Mouse (Mus musculus) forebrain, embryonic 14.5 days (tissue): ENCODE measurements around the gene Rhog. TPM values are rescaled to one million over a fixed set of nuclear protein-coding genes. Genes with fewer than 3 reads are reported as not detected.

ENCODE experiments used
- ATAC-seq: fragments of 200-750 bp; cut with Nextera tagmentation; 2 replicates; pipeline ENCODE4 v1.8.0; 2017; ENCODE audit warnings: mild to moderate bottlenecking, moderate library complexity
- DNase-seq: peaks from one replicate; pipeline ENCODE4 v3.0.0-alpha.2; 2015; ENCODE audit warnings: low spot score
- H3K27ac ChIP-seq: fragments of 300-500 bp; sonication (generic); 2 replicates; pipeline ENCODE4 v1.5.1; 2014; ENCODE audit warnings: low read depth, mild to moderate bottlenecking, control low read depth, low read length, moderate library complexity
- H3K27me3 ChIP-seq: fragments of 300-500 bp; sonication (generic); replicated peaks from 2 replicates; pipeline ENCODE4 v1.6.1; 2014; ENCODE audit warnings: low read length, control low read depth, mixed read lengths; ENCODE audit not compliant: control insufficient read depth, insufficient read depth
- H3K36me3 ChIP-seq: fragments of 300-500 bp; sonication (generic); 2 replicates; pipeline ENCODE4 v1.6.1; 2014; ENCODE audit warnings: low read length, control low read depth; ENCODE audit not compliant: control insufficient read depth, insufficient read depth
- H3K4me1 ChIP-seq: fragments of 300-500 bp; sonication (generic); 2 replicates; pipeline ENCODE4 v1.6.1; 2014; ENCODE audit warnings: antibody characterized with exemption, low read length, control low read depth; ENCODE audit not compliant: control insufficient read depth, insufficient read depth
- H3K4me2 ChIP-seq: fragments of 300-500 bp; sonication (generic); 2 replicates; pipeline ENCODE4 v1.6.1; 2014; ENCODE audit warnings: mild to moderate bottlenecking, control low read depth, low read length
- H3K4me3 ChIP-seq: fragments of 300-500 bp; sonication (generic); 2 replicates; pipeline ENCODE4 v1.5.1; 2014; ENCODE audit warnings: low read depth, low read length, control low read depth
- H3K9ac ChIP-seq: fragments of 300-500 bp; sonication (generic); 2 replicates; pipeline ENCODE4 v1.6.1; 2014; ENCODE audit warnings: mild to moderate bottlenecking, low read length, control low read depth, moderate library complexity
- H3K9me3 ChIP-seq: fragments of 300-500 bp; sonication (generic); replicated peaks from 2 replicates; pipeline ENCODE4 v1.6.1; 2016; ENCODE audit warnings: low read length, control low read depth, mixed read lengths; ENCODE audit not compliant: control insufficient read depth
- WGBS: fragments of 180-500 bp; shearing (Covaris S2); extraction: QIAGEN DNeasy Blood & Tissue Kit; methylation state at CpG from one replicate; pipeline ENCODE4 v1.1.7; 2014; 5-methylcytosine and 5-hydroxymethylcytosine counted together
- polyA plus RNA-seq: library from polyadenylated mRNA; unstranded; fragments of >200 nt; fragmentation: Nextera tagmentation; extraction: Ambion mirVana; gene quantifications from 2 replicates; pipeline ENCODE4 v1.2.1, GENCODE M21; 2014

The Rhog gene
- 22.0 and 24.8 TPM in 2 replicates for polyA plus RNA-seq

GRCm38 (mm10) chr7:102255954-102256353 lies at the start of gene Rhog:
Rhog (minus strand) TSS chr7:102256054.
- Histone ChIP-seq H3K27ac (no peak within 1 kb of the TSS), H3K4me2 (no peak within 1 kb of the TSS), H3K4me1 (no peaks in the 10 kb centered on the region; the same call in 1 of the 2 replicates), H3K36me3 (no peaks in the 10 kb centered on the region), H3K9me3 (no peaks in the 10 kb centered on the region), H3K4me3 (no peak within 1 kb of the TSS), H3K9ac (no peak within 1 kb of the TSS), H3K27me3 (no peaks in the 10 kb centered on the region)
- ATAC-seq (no peak), DNase-seq (no peak)
- WGBS, result 80% methylated on average over 3 of the region's 3 CpGs

GRCm38 (mm10) chr7:102305596-102305995 lies 49.7 kb upstream of the Rhog start:
- Histone ChIP-seq H3K4me1 (no peaks in the 10 kb centered on the region), H3K27me3 (no peaks in the 10 kb centered on the region), H3K9ac (no peak overlapping the region), H3K4me2 (no peak overlapping the region), H3K27ac (no peak overlapping the region), H3K9me3 (no peaks in the 10 kb centered on the region), H3K36me3 (no peaks in the 10 kb centered on the region), H3K4me3 (no peak overlapping the region)
- ATAC-seq (no peak), DNase-seq (no peak)
- WGBS, result 90% methylated on average over 2 of the region's 2 CpGs

GRCm38 (mm10) chr7:102302471-102302870 lies 46.6 kb upstream of the Rhog start:
- DNase-seq, result no peak
- no peak for ATAC-seq
- no peak overlapping the region for H3K4me2 ChIP-seq
- H3K27ac ChIP-seq, result no peak overlapping the region
- no peak overlapping the region for H3K4me3 ChIP-seq
- 92% methylated on average over 4 of the region's 4 CpGs for WGBS
- H3K36me3 ChIP-seq, result no peaks in the 10 kb centered on the region
- H3K9ac ChIP-seq, result no peak overlapping the region
- H3K27me3 ChIP-seq, result no peaks in the 10 kb centered on the region
- H3K4me1 ChIP-seq, result no peaks in the 10 kb centered on the region
- H3K9me3 ChIP-seq, result no peaks in the 10 kb centered on the region

- no peaks in the 10 kb centered on the region for H3K36me3 ChIP-seq
- WGBS, result 72% methylated on average over 1 of the region's 1 CpGs
- H3K9ac ChIP-seq, result no peak overlapping the region
- no peaks in the 10 kb centered on the region for H3K9me3 ChIP-seq
- ATAC-seq, result no peak
- no peaks in the 10 kb centered on the region for H3K4me1 ChIP-seq
- H3K4me2 ChIP-seq, result no peak overlapping the region
- H3K27ac ChIP-seq, result no peak overlapping the region
- no peak for DNase-seq
- H3K27me3 ChIP-seq, result no peaks in the 10 kb centered on the region
- no peak overlapping the region for H3K4me3 ChIP-seq
Observed at GRCm38 (mm10) chr7:102300761-102301160, 44.9 kb upstream of the Rhog start.

GRCm38 (mm10) chr7:102293234-102293633 lies 37.4 kb upstream of the Rhog start:
- no peaks in the 10 kb centered on the region for H3K27me3 ChIP-seq
- DNase-seq (no peak), ATAC-seq (no peak)
- no peaks in the 10 kb centered on the region for H3K36me3 ChIP-seq
- H3K4me2 ChIP-seq, result no peak overlapping the region
- no peak overlapping the region for H3K9ac ChIP-seq
- no peak overlapping the region for H3K27ac ChIP-seq
- 13% methylated on average over 2 of the region's 2 CpGs for WGBS
- H3K4me3 ChIP-seq, result no peak overlapping the region
- no peaks in the 10 kb centered on the region for H3K9me3 ChIP-seq
- H3K4me1 ChIP-seq, result no peaks in the 10 kb centered on the region

GRCm38 (mm10) chr7:102292228-102292627 lies 36.4 kb upstream of the Rhog start:
- no peak overlapping the region for H3K4me3 ChIP-seq
- H3K36me3 ChIP-seq, result no peaks in the 10 kb centered on the region
- no peak for ATAC-seq
- H3K9me3 ChIP-seq, result no peaks in the 10 kb centered on the region
- H3K27ac ChIP-seq, result no peak overlapping the region
- H3K4me2 ChIP-seq, result no peak overlapping the region
- no peak overlapping the region for H3K9ac ChIP-seq
- no peak for DNase-seq
- WGBS, result 91% methylated on average over 3 of the region's 3 CpGs
- no peaks in the 10 kb centered on the region for H3K4me1 ChIP-seq
- no peaks in the 10 kb centered on the region for H3K27me3 ChIP-seq

- Histone ChIP-seq H3K4me2 (no peak overlapping the region), H3K4me1 (no peaks in the 10 kb centered on the region), H3K27me3 (no peaks in the 10 kb centered on the region), H3K4me3 (no peak overlapping the region), H3K9me3 (no peaks in the 10 kb centered on the region), H3K36me3 (no peaks in the 10 kb centered on the region), H3K27ac (no peak overlapping the region), H3K9ac (no peak overlapping the region)
- DNase-seq (no peak), ATAC-seq (no peak)
- 89% methylated on average over 6 of the region's 6 CpGs for WGBS
Observed at GRCm38 (mm10) chr7:102289466-102289865, 33.6 kb upstream of the Rhog start.

GRCm38 (mm10) chr7:102282261-102282660 lies 26.4 kb upstream of the Rhog start:
- no peak for ATAC-seq
- H3K4me3 ChIP-seq, result no peak overlapping the region
- no peak overlapping the region for H3K4me2 ChIP-seq
- no peak overlapping the region for H3K27ac ChIP-seq
- no peaks in the 10 kb centered on the region for H3K4me1 ChIP-seq
- H3K9ac ChIP-seq, result no peak overlapping the region
- no peak for DNase-seq
- no peaks in the 10 kb centered on the region for H3K36me3 ChIP-seq
- WGBS, result 84% methylated on average over 5 of the region's 5 CpGs
- H3K27me3 ChIP-seq, result no peaks in the 10 kb centered on the region
- no peaks in the 10 kb centered on the region for H3K9me3 ChIP-seq

- Histone ChIP-seq H3K36me3 (no peaks in the 10 kb centered on the region), H3K27me3 (no peaks in the 10 kb centered on the region), H3K4me2 (no peak overlapping the region), H3K27ac (no peak overlapping the region), H3K4me1 (no peaks in the 10 kb centered on the region), H3K9me3 (no peaks in the 10 kb centered on the region), H3K4me3 (no peak overlapping the region), H3K9ac (no peak overlapping the region)
- 100% methylated on average over 1 of the region's 1 CpGs for WGBS
- no peak for DNase-seq
- no peak for ATAC-seq
Observed at GRCm38 (mm10) chr7:102281403-102281802, 25.5 kb upstream of the Rhog start.
